Mouse (Mus musculus) erythroid progenitor cell, adult 5-6 weeks (primary cell): ENCODE measurements around the gene Syt13. TPM values are rescaled to one million over a fixed set of nuclear protein-coding genes. Genes with fewer than 3 reads are reported as not detected.

Experiments
- ATAC-seq: replicated peaks from 2 replicates; pipeline ENCODE4 v1.8.0; 2016; ENCODE audit warnings: moderate number of reproducible peaks, mild to moderate bottlenecking, moderate TSS enrichment, inconsistent platforms; ENCODE audit not compliant: poor library complexity, low FRiP score, severe bottlenecking
- total RNA-seq, 2 experiments: library from RNA; stranded (forward) in 1 of 2; stranded (reverse) in 1 of 2; fragments of 150-400 nt in 1 of 2; fragments of 186-747, 209-891 nt in 1 of 2; gene quantifications; 2 replicates each; pipeline versions ENCODE4 v1.2.3 to v1.2.4; 2015 to 2017; ENCODE audit warnings: low replicate concordance in 2 of 2

Syt13 gene
- total RNA-seq (2015; ENCODE audit: low replicate concordance) (not detected in 2 replicates), total RNA-seq (2017; ENCODE audit: low replicate concordance) (not detected in 2 replicates)

DNA sequence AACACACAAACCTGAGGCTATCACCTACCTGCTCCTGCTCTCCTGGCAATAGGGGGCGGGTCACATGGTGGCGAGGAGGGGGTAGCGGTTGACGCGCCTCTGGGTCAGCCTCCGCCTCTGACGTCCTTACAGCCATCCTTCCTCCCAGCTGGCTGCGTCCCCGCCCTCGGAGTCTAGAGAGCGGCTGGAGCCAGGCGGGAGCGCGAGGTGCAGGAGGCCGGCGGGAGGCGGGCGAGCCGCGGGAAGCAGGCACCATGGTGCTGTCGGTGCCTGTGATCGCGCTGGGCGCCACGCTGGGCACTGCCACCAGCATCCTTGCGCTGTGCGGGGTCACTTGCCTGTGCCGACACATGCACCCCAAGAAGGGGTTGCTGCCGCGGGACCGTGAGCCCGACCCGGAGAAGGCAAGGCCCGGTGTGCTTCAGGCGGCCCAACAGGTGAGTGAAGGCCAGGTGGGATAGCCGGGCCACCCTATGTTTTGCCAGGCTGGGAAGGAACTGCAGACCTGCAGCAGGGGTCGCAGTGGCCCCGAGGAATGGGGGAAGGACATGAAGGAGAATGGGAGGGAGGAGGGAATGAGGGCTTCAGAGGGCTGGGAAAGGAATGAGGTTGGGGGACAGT is at the start of gene Syt13:
Gene Syt13 (plus strand): TSS at position 166 of the 621 bp plus-strand sequence.
- ATAC-seq = 0 out of 2 replicates have a peak, but pooled peaks have one; percentile 34

DNA sequence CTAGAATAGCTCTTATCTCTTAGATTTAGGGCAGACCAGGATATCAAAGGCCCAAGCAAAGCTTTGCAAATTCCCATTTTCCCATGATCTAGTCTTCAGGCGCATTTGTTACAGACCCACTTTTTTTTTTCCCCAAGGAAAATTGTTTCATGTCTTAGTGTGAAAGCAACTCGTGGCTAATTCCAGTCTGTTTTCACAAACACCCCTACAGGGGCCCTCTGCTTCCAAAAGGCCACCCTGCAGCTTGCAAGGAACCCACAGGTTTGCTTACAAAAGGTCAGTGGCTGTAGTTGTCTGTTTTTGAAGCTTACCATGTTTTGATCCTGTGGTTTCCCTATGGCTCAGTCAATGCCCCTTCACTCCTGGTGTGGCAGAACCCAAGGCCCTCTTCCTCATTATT is 48.3 kb upstream of the Syt13 start:
- ATAC-seq = no peak

DNA sequence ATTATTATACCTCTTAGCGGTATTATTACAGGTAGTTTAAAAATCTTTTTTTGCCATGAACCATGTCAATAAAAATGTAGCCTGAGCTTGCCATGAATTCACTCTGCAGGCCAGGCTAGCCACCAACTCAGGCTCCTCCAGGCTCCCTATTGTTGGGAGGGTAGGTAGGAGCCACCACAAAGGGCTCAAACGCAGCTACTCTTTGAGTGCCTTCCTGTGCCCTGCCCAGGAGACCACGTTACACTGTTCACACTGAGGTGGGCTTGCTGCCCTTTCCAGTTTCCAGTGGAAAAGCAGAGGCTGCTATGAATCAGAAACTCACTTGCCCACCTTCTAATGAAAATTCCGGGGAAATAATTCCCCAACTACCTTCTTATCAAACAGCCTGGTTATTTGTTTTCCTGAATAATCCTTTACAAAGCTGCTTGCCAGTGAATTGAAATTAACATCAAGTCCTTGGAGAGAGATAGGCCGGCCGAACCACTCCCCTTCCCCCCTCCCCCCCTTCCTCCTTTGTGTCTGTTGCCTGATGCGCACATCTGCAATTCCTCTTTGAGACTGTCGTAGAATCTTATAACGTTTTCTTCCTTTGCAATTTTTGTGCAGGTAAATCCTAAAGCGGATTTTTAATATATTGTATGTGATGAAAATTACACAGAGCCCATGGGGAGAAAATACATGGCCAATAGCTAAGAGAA is 44.6 kb upstream of the Syt13 start:
- no peak for ATAC-seq

DNA sequence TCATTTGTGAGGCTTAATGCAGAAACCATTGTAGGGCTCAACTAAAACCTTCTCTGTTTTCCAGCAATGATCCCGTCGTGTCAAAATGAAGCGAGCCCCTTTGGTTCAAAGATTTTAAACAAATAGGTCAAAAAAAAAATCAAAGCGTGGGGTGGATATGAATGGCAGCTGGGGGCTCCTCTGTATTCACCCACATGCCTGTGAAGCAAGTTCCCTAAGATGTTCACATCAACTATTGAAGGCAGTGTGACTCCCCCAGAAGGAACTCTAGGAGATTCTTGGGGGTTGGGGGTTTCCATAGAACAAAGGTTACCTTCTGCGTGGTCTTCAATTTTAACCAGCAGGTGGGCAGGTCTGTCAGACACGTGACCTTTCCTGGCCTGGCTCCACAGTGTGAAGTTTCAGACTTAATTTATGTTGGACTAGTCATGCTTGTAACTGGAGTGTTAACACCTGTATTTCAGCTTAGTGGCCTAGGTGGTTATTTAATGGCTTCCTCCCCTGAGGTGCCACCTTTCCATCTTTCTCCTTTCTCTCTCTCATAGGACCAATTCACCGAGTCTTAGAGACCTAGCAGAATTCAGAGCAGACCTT is 43.7 kb upstream of the Syt13 start:
- no peak for ATAC-seq

DNA sequence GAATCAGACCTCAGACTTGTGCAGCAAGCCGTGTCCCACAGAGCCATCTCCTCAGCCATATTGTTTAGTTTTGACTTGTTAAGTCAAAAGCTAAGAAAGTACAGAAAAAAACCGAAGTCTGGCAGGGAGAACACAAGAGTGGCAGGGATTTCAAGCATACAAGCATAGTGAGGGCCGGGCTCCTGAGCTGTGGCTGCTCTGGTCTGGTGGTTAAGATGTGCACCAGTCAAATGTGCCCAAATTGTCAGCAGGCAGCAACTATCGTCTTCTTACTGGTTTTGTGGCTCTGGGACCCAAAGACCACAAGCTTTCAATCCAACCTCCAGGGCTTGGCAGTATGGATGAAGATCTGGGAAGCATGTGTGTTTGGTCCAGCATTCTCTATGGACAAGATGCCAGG is 42.2 kb upstream of the Syt13 start:
- no peak for ATAC-seq

DNA sequence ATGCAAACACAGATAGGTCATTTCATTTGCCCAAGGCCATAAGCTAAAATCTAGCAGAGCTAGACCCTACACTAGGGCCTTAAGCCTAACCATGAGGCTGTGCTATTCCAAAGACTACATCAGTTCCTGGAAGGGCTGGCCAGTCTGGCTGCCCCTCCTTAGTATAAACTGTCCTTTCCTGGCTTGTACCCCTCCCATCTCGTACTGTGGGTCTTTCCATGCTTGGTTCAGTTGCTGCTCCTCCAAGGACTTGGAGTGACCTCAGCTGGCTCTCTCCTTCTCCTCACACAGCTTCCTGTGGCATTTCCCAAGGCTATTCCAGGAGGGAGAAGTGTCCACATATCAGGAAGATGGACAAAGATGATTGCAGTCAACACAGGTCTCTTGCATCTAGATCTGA is 40.3 kb upstream of the Syt13 start:
- ATAC-seq = no peak

DNA sequence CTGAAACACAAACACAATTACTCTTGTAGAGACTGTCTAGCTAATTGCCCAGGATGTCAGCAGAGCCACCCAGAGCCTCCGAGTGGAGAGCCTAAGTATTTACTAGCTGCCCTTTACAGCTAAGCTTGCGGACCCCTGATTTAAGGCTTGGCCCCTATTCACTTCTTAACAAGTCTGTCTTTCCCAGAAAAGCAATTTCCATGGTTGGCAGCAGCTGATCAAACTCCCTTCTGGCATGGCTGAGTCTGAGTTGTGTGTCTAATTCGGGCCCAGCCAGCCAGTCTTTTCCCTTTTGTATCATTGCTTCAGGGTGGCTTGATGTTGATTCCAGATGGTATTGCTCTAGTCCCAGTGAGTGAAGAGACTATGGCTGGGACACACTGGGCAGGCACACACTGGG is 37.4 kb upstream of the Syt13 start:
- no peak for ATAC-seq

DNA sequence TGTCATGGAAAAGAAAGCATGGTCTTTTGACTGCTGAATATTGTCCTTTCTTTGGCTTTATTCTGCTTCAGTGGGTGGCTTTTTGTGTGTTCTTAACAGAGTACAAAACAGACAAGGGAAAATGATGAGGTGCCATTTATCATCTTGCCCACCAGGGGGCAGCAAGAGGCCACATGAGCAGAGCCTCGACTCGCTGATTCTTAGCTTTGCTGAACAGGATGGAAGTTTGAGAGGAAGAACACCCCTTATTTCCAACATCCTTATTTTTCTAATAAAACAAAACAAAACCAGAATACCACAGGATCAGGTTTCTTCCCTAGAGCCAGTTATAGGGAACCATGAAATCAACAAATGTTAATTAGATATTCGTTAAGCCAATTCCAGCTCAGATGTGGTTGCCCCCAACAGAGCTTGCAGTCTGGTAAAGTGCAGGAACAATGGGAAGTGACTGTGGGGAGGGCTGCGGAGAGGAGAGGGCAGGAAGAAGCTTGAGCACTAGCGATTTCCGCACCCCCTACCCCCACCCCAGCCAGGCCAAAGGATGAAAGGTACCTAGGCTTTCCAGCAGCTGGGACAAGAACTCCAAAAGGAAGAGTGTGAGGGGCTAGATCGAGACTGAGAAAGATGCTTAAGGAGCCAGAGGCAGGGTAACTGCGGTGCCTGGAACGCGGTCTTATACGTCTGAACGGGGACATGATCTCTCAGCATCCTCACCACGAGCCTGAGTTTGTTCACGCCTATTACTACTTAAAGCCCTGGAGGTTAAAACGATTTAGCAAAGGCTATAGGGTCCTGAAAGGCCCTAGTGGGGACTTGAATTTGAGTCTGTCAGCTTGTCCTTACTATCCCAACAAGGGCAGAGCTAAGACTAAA is 31.6 kb upstream of the Syt13 start:
- no peak; the same call in 1 of the 2 replicates for ATAC-seq

DNA sequence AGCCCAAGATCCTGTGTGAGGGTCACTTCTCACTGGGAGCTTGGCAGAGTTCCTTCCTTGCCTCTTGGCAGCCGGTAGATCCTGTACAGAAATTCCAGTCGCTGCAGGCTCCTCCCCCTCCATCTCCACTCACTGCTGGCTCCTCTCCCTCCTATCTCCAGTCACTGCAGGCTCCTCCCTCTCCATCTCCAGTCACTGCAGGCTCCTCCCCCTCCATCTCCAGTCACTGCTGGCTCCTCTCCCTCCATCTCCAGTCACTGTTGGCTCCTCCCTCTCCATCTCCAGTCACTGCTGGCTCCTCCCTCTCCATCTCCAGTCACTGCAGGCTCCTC is 31.0 kb upstream of the Syt13 start:
- no peak for ATAC-seq

DNA sequence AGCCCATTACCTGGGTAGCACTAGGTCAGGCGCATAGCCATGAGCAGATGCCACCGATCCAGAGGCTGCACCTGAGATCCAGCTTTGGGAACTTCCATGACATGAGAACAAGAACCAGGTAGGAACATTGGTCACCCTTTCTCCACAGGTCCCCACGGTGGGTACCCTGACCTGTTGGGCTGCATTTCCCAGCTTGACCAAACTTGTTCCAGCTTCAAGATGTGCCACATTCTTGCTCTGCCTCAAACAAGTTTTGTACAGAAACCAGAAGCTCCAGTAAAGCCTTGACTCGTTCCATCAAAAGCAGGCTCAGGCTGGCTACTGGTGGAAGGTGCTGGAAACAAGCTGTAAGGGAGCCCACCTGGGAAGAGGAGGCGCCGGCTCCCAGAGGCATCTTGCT is 29.9 kb upstream of the Syt13 start:
- ATAC-seq = no peak

DNA sequence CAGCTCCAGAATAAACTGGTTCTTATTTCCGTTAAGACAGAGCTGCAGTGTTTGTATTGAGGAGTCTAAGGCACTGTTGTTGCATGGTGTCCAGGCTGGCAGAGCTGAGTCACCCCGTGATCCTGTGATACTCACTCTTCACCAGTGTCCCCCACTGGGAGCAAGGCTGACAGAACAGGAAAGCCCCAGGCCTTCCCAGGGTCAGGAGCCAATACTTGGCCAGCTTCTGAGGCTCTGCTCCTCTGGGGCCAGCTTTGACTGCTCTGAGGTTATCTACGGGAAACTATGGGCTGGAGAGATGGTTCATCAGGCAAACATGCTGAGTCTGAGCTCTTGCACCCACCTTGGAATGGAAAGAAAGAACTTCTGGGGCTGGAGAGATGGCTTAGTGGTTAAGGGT is 28.0 kb upstream of the Syt13 start:
- no peak for ATAC-seq

DNA sequence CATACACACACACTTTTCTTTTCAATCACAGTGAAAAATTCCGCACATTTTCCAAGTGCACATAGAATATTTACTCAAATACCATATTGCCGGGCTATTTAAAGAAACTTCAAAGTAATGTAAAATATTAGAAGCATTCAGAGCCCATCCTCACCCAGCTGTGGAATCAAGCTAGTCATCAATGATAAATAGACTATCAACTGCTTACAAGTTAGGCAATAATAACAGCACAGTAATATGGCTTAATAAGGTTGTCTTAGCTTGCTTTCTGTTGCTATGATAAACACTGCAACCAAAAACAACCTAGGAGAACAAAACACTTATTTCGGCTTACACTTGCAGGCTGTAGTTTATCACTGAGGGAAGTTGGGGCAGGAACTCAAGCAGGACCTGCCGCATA is 22.4 kb upstream of the Syt13 start:
- ATAC-seq = no peak

DNA sequence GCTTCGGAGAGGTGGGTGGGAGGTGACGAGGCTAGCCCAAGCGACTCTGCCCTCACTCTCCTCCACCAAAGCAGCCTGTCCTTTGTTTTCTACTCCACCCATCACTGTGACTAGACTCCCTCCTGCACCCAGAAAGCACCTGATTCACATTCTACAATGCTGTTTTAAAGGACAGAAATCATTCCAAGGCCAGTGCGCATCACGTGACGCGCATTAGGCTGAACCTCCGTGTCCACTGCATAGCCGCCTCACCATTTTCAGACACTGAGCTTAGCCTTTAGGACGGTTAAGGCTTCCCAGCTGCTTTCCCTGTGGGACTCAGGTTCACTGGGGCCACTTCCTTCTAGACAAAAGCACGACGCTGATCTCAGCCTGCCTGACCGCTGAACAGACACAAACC is 11.2 kb upstream of the Syt13 start:
- ATAC-seq = no peak

DNA sequence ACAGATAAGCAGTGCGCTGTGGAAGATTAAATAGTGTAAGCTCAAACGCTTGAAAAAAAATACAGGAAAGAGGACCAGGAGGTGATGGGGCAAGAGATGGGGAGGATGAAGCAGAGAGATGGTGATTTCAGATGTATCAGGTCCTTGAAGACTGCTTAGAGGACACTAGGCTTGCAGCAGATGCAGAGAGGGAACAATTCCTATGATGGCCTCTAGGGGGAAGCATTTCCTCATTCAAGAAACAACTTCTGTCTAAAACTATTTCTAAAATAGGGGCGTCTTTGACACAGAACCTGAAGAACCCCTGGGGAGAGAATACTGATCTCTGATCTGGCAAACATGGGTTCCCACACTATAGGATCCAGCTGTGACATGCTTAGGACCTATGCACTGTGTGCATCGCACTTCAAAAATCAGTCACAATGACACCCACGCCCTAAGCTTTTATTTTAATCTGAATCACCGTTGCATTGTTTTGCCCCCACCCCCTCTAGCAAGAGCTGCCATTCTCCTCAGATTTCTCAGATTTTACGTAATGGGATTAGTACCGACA is 10.5 kb upstream of the Syt13 start:
- ATAC-seq = peak; percentile 47; the same call in 1 of the 2 replicates

DNA sequence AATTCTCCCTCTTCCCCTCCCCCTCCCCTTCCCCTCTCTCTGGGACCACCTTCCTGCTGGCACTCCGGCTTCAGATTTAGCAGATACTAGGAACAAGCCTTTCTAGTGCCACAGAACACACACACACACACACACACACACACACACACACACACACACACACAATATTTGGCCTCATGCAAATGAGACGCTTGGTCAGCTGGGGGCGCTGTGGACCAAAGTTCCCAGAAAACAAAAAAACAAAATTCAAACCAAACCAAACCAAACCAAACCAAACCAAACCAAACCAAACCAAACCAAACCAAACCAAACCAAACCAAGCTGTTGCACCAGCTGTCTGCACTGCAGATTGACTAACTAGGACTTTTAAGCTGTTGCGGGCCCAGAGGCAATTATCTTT is 4.5 kb upstream of the Syt13 start:
- ATAC-seq = no peak

DNA sequence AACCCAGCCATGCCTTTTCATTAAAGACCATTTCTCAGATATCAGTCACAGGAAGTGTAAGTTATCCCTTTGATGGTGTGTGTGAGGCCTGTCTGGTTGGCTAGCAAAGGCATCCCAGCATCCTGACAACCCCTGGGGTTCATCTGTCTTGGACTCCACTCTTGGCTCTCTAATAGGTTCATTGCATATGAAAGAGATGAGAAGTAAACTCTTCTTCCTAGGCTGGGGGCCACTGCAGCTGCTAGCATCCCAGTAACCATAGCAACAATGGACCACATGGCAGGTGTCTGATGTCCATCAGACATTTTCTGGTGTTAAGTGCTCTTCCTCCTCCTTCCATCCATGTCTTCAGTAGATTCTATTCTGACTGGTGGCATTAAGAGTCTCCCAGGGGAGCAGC is 2.6 kb upstream of the Syt13 start:
- no peak for ATAC-seq

DNA sequence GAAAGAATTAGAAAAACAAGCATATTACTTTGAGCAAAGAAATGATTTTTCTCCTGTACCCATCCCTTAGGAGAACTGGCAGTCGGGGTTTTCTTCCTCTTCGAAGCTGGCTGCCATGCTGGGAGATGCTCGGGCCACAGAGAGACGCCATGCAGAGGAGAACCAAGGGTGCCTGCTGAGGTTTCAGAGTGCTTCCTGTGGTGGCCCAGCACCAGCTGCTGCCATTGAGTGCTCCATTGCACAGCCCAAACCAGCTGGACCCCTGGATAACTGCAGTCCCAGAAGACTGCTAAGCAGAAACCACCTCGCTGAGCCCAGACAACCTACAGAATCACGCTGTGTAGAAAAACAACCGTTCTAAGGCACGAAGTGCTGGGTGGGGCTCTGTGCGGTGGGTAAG is 1.6 kb upstream of the Syt13 start:
- no peak for ATAC-seq

DNA sequence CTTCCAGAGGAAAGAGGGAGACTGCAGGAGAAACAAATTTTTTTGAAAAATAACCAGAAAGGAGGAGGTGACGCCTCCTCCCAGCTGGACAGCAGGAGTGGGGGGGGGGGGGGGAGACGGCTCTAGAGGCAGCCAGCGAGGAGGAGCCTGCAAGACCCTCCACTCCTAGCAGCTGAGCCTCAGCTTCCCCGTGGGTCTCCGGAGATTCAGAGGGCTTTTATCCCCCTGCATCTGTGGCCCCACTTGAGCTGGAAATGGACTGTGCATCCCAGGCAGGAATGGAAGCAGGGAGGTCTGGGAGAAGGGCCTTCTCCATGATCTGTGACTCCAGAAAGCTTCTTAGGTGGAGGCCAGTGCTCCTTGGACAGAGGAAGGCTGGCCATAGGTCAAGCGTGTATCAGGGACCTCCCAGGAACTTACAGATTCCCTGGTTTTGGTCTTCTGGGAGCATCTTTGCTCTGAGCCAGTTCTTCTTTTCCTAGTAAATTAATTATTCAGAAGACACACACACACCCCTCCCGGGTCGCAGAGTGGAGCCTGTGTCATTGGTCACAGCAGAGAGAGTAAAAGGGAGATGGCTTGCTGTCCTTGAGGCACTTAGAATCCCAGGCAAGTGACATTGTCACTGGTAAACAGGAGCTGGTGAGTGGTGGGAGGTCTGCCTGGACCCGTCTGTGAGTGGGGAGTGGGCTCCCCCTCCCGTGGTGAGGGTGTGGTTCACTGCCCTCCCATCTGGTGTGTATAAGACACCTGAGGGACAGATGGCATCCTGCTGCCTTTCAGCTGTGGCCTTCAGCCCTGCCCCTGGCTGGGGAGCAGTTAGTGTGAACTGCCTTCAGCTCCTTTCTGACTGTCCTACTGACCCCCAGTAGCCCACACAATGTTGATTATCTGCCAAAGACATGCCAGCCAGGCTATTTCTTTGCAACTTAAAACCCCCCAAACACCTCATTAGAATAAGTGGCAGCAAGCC is 1.0 kb downstream of the Syt13 start:
- no peak for ATAC-seq
